Mouse (Mus musculus) limb, embryonic 11.5 days (tissue): ENCODE measurements around the gene Uhrf1. TPM values are rescaled to one million over a fixed set of nuclear protein-coding genes. Genes with fewer than 3 reads are reported as not detected.

Source experiments
- ATAC-seq: fragments of 200-750 bp; cut with Nextera tagmentation; 2 replicates; pipeline ENCODE4 v1.8.0; 2017; ENCODE audit warnings: low read depth; ENCODE audit not compliant: insufficient number of reproducible peaks, low FRiP score, low TSS enrichment
- DNase-seq: peaks from one replicate; pipeline ENCODE4 v3.0.0-alpha.2; 2015; ENCODE audit warnings: low spot score
- H3K27ac ChIP-seq: fragments of 300-500 bp; sonication (generic); replicated peaks from 2 replicates; pipeline ENCODE4 v1.5.1; 2014; ENCODE audit warnings: low read depth, mild to moderate bottlenecking, low read length
- H3K27me3 ChIP-seq: fragments of 300-500 bp; sonication (generic); 2 replicates; pipeline ENCODE4 v1.6.1; 2014; ENCODE audit warnings: mild to moderate bottlenecking, low read length, mixed read lengths; ENCODE audit not compliant: control insufficient read depth, insufficient read depth
- H3K36me3 ChIP-seq: fragments of 300-500 bp; sonication (generic); 2 replicates; pipeline ENCODE4 v1.6.1; 2014; ENCODE audit warnings: mild to moderate bottlenecking, low read length, moderate library complexity, mixed read lengths; ENCODE audit not compliant: control insufficient read depth, insufficient read depth
- H3K4me1 ChIP-seq: fragments of 300-500 bp; sonication (generic); 2 replicates; pipeline ENCODE4 v1.6.1; 2014; ENCODE audit warnings: low read length, mixed read lengths; ENCODE audit not compliant: control insufficient read depth, insufficient read depth
- H3K4me2 ChIP-seq: fragments of 300-500 bp; sonication (generic); 2 replicates; pipeline ENCODE4 v1.6.1; 2014; ENCODE audit warnings: low read depth, mild to moderate bottlenecking, moderate library complexity; ENCODE audit not compliant: severe bottlenecking
- H3K4me3 ChIP-seq: fragments of 300-500 bp; sonication (generic); 2 replicates; pipeline ENCODE4 v1.5.1; 2014; ENCODE audit warnings: low read depth, low read length
- H3K9ac ChIP-seq: fragments of 300-500 bp; sonication (generic); 2 replicates; pipeline ENCODE4 v1.6.1; 2014; ENCODE audit warnings: mild to moderate bottlenecking, low read length
- H3K9me3 ChIP-seq: fragments of 300-500 bp; sonication (generic); 2 replicates; pipeline ENCODE4 v1.6.1; 2016; ENCODE audit warnings: low read length; ENCODE audit not compliant: control insufficient read depth
- WGBS: fragments of 180-500 bp; shearing (Covaris S2); extraction: QIAGEN DNeasy Blood & Tissue Kit; methylation state at CpG from one replicate; pipeline ENCODE4 v1.1.7; 2014; 5-methylcytosine and 5-hydroxymethylcytosine counted together
- polyA plus RNA-seq: library from polyadenylated mRNA; unstranded; fragments of >200 nt; fragmentation: Nextera tagmentation; extraction: Ambion mirVana; gene quantifications from 2 replicates; pipeline ENCODE4 v1.2.1, GENCODE M21; 2014

The Uhrf1 gene
- polyA plus RNA-seq, 1 experiment from 2014 or later, result 153 TPM

GRCm38 (mm10) chr17:56308088-56308487, 5.0 kb downstream of the Uhrf1 start:
- H3K9me3 ChIP-seq, result no peaks in the 10 kb centered on the region
- ATAC-seq (no peak), DNase-seq (peak; percentile 57)
- 82% methylated on average over 6 of the region's 6 CpGs for WGBS
- H3K9ac ChIP-seq, result no peak overlapping the region
- H3K36me3 ChIP-seq, result peaks cover 56% of the 10 kb centered on the region
- H3K4me2 ChIP-seq, result no peak overlapping the region
- H3K4me1 ChIP-seq, result peaks cover 20% of the 10 kb centered on the region
- H3K4me3 ChIP-seq, result no peak overlapping the region
- H3K27me3 ChIP-seq, result no peaks in the 10 kb centered on the region
- H3K27ac ChIP-seq, result no peak overlapping the region

- DNase-seq, result no peak
- no peak overlapping the region for H3K4me2 ChIP-seq
- 93% methylated on average over 15 of the region's 15 CpGs for WGBS
- no peak overlapping the region for H3K9ac ChIP-seq
- H3K4me3 ChIP-seq, result no peak overlapping the region
- H3K36me3 ChIP-seq, result peaks cover 56% of the 10 kb centered on the region
- no peak overlapping the region for H3K27ac ChIP-seq
- H3K27me3 ChIP-seq, result no peaks in the 10 kb centered on the region
- peaks cover 20% of the 10 kb centered on the region for H3K4me1 ChIP-seq
- no peaks in the 10 kb centered on the region for H3K9me3 ChIP-seq
- ATAC-seq, result no peak
Measured at GRCm38 (mm10) chr17:56309191-56309945, 6.2 kb downstream of the Uhrf1 start.

- 57% methylated on average over 3 of the region's 3 CpGs for WGBS
- no peak overlapping the region for H3K27ac ChIP-seq
- DNase-seq, result no peak
Measured at GRCm38 (mm10) chr17:56324419-56324818, 21.3 kb downstream of the Uhrf1 start.

GRCm38 (mm10) chr17:56325450-56326152, 22.5 kb downstream of the Uhrf1 start, which contains the start of gene Kdm4b:
TSS of gene Kdm4b (plus strand) at chr17:56326062.
- no peaks in the 10 kb centered on the region for H3K9me3 ChIP-seq
- H3K36me3 ChIP-seq, result peaks cover 12% of the 10 kb centered on the region
- H3K4me1 ChIP-seq, result peaks cover 14% of the 10 kb centered on the region
- H3K9ac ChIP-seq, result peak within 1 kb of the TSS; percentile 88
- peak within 1 kb of the TSS; percentile 88 for H3K4me3 ChIP-seq
- ATAC-seq (peak; percentile 98), DNase-seq (peak; percentile 99)
- peak within 1 kb of the TSS; percentile 53 for H3K4me2 ChIP-seq
- peak within 1 kb of the TSS; percentile 73; the same call in 1 of the 2 replicates for H3K27ac ChIP-seq
- H3K27me3 ChIP-seq, result no peaks in the 10 kb centered on the region
- WGBS, result under 1% methylated on average over 52 of the region's 57 CpGs

More at GRCm38 (mm10) chr17:56324419-56324818, 21.3 kb downstream of the Uhrf1 start:
- Histone ChIP-seq H3K4me3 (no peak overlapping the region), H3K36me3 (peaks cover 22% of the 10 kb centered on the region), H3K4me1 (peaks cover 14% of the 10 kb centered on the region), H3K9me3 (no peaks in the 10 kb centered on the region), H3K4me2 (no peak overlapping the region), H3K27me3 (no peaks in the 10 kb centered on the region), H3K9ac (no peak overlapping the region)
- no peak for ATAC-seq

GRCm38 (mm10) chr17:56326153-56327147, 23.3 kb downstream of the Uhrf1 start:
- H3K9me3 ChIP-seq, result no peaks in the 10 kb centered on the region
- peaks cover 14% of the 10 kb centered on the region for H3K4me1 ChIP-seq
- peak overlapping the region; percentile 73; the same call in 1 of the 2 replicates for H3K27ac ChIP-seq
- H3K4me2 ChIP-seq, result peak overlapping the region; percentile 53
- H3K27me3 ChIP-seq, result no peaks in the 10 kb centered on the region
- 3% methylated on average over 65 of the region's 67 CpGs for WGBS
- H3K9ac ChIP-seq, result peak overlapping the region; percentile 88
- DNase-seq (no peak), ATAC-seq (peak; percentile 34)
- peaks cover 8% of the 10 kb centered on the region for H3K36me3 ChIP-seq
- peak overlapping the region; percentile 88 for H3K4me3 ChIP-seq

- Histone ChIP-seq H3K4me2 (no peak overlapping the region), H3K27me3 (no peaks in the 10 kb centered on the region), H3K27ac (no peak overlapping the region), H3K9ac (no peak overlapping the region), H3K36me3 (no peaks in the 10 kb centered on the region), H3K4me1 (peaks cover 13% of the 10 kb centered on the region), H3K9me3 (no peaks in the 10 kb centered on the region), H3K4me3 (no peak overlapping the region)
- ATAC-seq, result no peak
- no peak for DNase-seq
Measured at GRCm38 (mm10) chr17:56329267-56329666, 26.1 kb downstream of the Uhrf1 start.

- H3K9ac ChIP-seq, result no peak overlapping the region
- 84% methylated on average over 3 of the region's 3 CpGs for WGBS
- no peak for ATAC-seq
Measured at GRCm38 (mm10) chr17:56330345-56330744, 27.2 kb downstream of the Uhrf1 start.

GRCm38 (mm10) chr17:56331256-56331655, 28.1 kb downstream of the Uhrf1 start:
- H3K27ac ChIP-seq, result no peak overlapping the region
- H3K9me3 ChIP-seq, result no peaks in the 10 kb centered on the region
- H3K4me2 ChIP-seq, result no peak overlapping the region
- no peaks in the 10 kb centered on the region for H3K27me3 ChIP-seq
- DNase-seq, result no peak
- H3K4me3 ChIP-seq, result no peak overlapping the region
- no peaks in the 10 kb centered on the region for H3K36me3 ChIP-seq
- no peak for ATAC-seq
- no peak overlapping the region for H3K9ac ChIP-seq
- H3K4me1 ChIP-seq, result peaks cover 11% of the 10 kb centered on the region

More at GRCm38 (mm10) chr17:56330345-56330744, 27.2 kb downstream of the Uhrf1 start:
- Histone ChIP-seq H3K4me1 (peaks cover 11% of the 10 kb centered on the region), H3K4me3 (no peak overlapping the region), H3K4me2 (no peak overlapping the region), H3K27ac (no peak overlapping the region), H3K9me3 (no peaks in the 10 kb centered on the region), H3K27me3 (no peaks in the 10 kb centered on the region), H3K36me3 (no peaks in the 10 kb centered on the region)
- DNase-seq, result no peak
